Mouse (Mus musculus) limb, embryonic 12.5 days (tissue): ENCODE measurements around the gene Ugt1a7c. TPM values are rescaled to one million over a fixed set of nuclear protein-coding genes. Genes with fewer than 3 reads are reported as not detected.
A peak's percentile ranks its signal among the peaks of the same experiment; 100 is the strongest.
"Not testable (repeated sequence)": the region's sequence is repeated elsewhere in the genome, so short reads cannot be mapped to it uniquely, and the experiment has no call there.

Experiments used
- ATAC-seq: fragments of 200-750 bp; cut with Nextera tagmentation; 2 replicates; pipeline ENCODE4 v1.8.0; 2017; ENCODE audit warnings: low read depth, moderate TSS enrichment; ENCODE audit not compliant: insufficient number of reproducible peaks, insufficient read depth, low FRiP score, low TSS enrichment
- H3K27ac ChIP-seq: fragments of 300-500 bp; sonication (generic); 2 replicates; pipeline ENCODE4 v1.5.1; 2016; ENCODE audit warnings: mild to moderate bottlenecking, moderate library complexity
- H3K27me3 ChIP-seq: fragments of 300-500 bp; sonication (generic); 2 replicates; pipeline ENCODE4 v1.6.1; 2016; ENCODE audit warnings: mild to moderate bottlenecking, moderate library complexity
- H3K36me3 ChIP-seq: fragments of 300-500 bp; sonication (generic); 2 replicates; pipeline ENCODE4 v1.6.1; 2016; ENCODE audit warnings: mild to moderate bottlenecking, moderate library complexity
- H3K4me1 ChIP-seq: fragments of 300-500 bp; sonication (generic); replicated peaks from 2 replicates; pipeline ENCODE4 v1.6.1; 2016
- H3K4me2 ChIP-seq: fragments of 300-500 bp; sonication (generic); 2 replicates; pipeline ENCODE4 v1.6.1; 2016; ENCODE audit warnings: mild to moderate bottlenecking, moderate library complexity
- H3K4me3 ChIP-seq: fragments of 300-500 bp; sonication (generic); replicated peaks from 2 replicates; pipeline ENCODE4 v1.5.1; 2016; ENCODE audit warnings: mild to moderate bottlenecking
- H3K9ac ChIP-seq: fragments of 300-500 bp; sonication (generic); replicated peaks from 2 replicates; pipeline ENCODE4 v1.6.1; 2016; ENCODE audit warnings: mild to moderate bottlenecking, moderate library complexity
- H3K9me3 ChIP-seq: fragments of 300-500 bp; sonication (generic); 2 replicates; pipeline ENCODE4 v1.6.1; 2016; ENCODE audit warnings: mild to moderate bottlenecking, moderate library complexity
- WGBS: fragments of 180-500 bp; shearing (Covaris S2); methylation state at CpG from one replicate; pipeline ENCODE4 v1.1.7; 2016; 5-methylcytosine and 5-hydroxymethylcytosine counted together
- polyA plus RNA-seq: library from polyadenylated mRNA; unstranded; fragments of >200 nt; fragmentation: Nextera tagmentation; extraction: Ambion mirVana; gene quantifications from 2 replicates; pipeline ENCODE4 v1.2.1, GENCODE M21; 2016

Ugt1a7c gene
- polyA plus RNA-seq, 1 experiment from 2014 or later, result 0.54 TPM

DNA sequence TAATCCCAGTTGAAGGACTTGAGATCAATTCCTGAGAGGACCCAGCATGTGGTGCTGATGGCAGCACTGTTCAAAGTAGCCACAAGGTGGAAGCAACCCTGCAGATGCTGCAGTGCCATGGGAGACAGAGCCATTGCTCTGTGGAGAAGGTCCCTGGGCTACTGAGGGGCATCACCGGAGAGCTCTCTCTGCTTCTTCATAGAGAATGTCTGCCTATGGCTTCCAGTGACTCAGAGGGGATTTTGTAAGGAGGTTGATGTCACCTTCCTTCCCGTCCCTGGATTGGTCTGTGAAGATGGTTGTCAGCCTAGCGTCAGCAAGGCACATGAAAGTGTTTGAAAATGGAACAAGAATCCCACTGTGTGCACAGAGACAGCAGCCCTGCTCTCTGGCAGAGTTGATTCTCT is 589 bp upstream of the Ugt1a7c start:
- ATAC-seq, H3K36me3 ChIP-seq, H3K27me3 ChIP-seq, H3K4me2 ChIP-seq, H3K9ac ChIP-seq, H3K9me3 ChIP-seq, H3K4me3 ChIP-seq: not testable (repeated sequence)
- 76% methylated on average over 3 of the region's 3 CpGs for WGBS
- H3K4me1 ChIP-seq, result peaks cover 13% of the 10 kb centered on the region
- H3K27ac ChIP-seq, result 0 out of 2 replicates have a peak overlapping the region, but pooled peaks have one; percentile 83

GRCm38 (mm10) chr1:88098546-88098945 is 3.7 kb downstream of the Ugt1a7c start:
- not testable (repeated sequence) for H3K36me3 ChIP-seq, H3K9me3 ChIP-seq, H3K27me3 ChIP-seq, H3K4me3 ChIP-seq, H3K4me2 ChIP-seq, H3K9ac ChIP-seq, ATAC-seq, H3K27ac ChIP-seq
- H3K4me1 ChIP-seq, result peaks cover 13% of the 10 kb centered on the region
- 91% methylated on average over 3 of the region's 3 CpGs for whole genome bisulfite sequencing

DNA sequence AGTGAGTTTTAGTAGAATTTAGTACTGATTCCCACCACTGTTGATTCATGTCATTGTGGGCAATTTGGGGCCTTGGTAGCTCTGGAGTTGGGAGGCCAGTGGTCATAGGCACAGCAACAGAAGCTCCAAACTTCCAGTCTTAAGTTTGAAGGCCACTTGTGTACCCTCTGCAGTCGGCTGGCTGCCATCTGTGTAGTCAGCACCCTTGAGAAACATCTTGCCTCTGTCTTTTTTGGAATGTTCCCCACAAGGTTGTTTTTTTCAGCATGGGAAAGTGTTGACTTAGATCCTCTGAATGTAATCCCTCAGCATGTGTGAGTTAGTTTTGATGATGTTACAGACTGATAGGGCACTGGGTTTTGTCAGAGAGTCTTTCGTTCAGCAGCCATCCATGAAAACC is 4.8 kb downstream of the Ugt1a7c start:
- H3K4me3 ChIP-seq, H3K36me3 ChIP-seq, H3K9ac ChIP-seq, H3K27ac ChIP-seq, H3K9me3 ChIP-seq, H3K4me2 ChIP-seq, H3K27me3 ChIP-seq, ATAC-seq: not testable (repeated sequence)
- WGBS, result 84% methylated on average over 2 of the region's 2 CpGs
- H3K4me1 ChIP-seq, result peaks cover 11% of the 10 kb centered on the region

DNA sequence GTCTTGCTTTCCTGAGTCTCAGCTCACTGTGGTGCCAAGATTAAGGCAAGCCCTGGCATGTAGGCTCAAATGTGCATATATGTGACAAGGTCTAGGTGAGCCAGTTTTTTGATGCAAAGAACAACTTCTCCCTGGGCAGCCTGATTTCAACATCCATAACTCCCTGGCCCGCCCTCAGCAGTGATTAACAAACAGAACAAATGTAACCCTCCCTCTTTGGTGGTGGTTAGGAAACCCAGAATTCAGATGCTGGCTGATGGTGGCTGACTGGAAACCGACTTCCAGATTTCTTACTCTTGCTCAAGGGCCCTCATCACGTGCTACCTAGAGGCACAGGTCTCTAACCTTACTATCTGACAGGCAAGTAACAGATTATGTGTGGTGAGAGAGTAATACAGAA is 8.2 kb downstream of the Ugt1a7c start, which contains the start of gene Ugt1a6b:
Gene Ugt1a6b, plus strand, starts transcription at position 234 of the 400 bp plus-strand sequence.
- H3K4me3 ChIP-seq, H3K27ac ChIP-seq, ATAC-seq, H3K9me3 ChIP-seq, H3K27me3 ChIP-seq, H3K4me2 ChIP-seq, H3K4me1 ChIP-seq, H3K36me3 ChIP-seq, H3K9ac ChIP-seq: not testable (repeated sequence)
- 63% methylated on average over 3 of the region's 3 CpGs for WGBS

DNA sequence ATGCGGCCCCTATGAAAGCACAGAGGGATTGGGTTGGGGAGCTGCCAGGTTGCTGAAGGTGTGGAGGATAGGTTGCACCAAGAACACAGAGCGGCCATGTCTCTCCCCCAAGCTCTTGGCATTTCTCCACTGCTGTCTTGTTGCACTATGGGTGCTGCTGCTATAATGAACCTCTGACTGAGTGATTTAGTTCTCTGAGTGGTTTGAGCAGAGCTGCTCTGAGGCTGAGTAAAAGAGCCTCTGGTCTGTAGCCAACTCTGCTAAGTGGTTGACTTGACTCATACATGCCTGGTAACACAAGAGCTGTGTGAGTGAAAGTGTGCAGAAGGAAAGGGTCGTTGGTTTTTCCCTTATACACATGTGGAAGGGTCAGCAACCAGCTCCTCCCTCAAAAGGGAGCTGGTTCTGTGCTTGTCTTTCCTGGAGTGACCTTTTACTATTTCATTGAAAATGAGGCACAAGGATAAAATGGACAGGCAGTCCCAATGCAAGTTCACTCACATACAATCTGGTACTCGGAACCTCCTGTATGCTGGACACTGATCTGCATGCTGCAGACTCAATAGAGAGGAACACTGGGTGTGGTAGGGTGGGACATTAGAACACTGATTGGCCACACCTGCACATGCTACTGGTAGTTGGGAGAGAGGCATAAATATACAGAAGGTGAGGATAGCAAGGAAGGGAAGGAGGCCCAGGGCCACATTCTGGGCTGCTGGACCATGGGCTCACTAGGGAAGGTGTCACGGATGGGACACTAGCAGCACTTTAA is 9.0 kb downstream of the Ugt1a7c start:
- not testable (repeated sequence) for H3K27ac ChIP-seq, H3K27me3 ChIP-seq, H3K9ac ChIP-seq, ATAC-seq, H3K36me3 ChIP-seq, H3K4me3 ChIP-seq, H3K4me2 ChIP-seq, H3K9me3 ChIP-seq, H3K4me1 ChIP-seq
- WGBS, result 85% methylated on average over 5 of the region's 5 CpGs

DNA sequence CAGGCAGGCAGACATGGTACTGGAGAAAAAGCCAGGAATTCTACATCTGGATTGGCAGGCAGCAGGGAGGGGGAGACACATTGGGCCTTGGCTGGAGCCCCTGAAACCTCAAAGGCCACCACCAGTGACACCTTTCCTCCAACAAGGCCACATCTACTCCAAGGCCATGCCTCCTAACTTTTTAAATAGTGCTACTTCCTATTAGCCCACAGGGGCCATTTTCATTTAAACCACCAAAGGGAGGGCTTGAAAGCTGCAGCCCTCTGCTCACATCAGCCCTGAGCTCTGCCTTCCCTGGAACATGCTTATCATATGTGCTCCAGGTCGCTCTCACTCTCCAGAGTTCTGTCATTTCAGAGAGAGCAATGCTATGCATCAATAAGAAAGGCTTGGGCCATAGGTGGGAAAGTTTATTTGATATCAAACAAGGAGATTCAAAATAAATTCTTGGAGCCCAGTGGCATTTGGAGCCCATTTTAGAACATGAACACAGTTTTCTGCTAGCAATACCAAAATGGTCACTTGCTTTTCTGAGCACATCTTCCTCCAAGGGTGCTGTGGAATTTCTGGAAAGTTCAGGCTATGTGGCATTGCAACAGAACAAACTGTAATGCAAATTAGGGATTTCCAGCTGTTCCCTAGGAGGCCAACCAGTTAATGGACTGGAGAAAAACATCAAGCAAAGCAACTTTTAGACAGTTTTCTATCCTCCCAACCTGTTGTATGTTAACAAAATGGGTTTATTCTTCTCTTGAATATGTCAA is 10.0 kb downstream of the Ugt1a7c start:
- Histone ChIP-seq H3K4me1 (no peaks in the 10 kb centered on the region), H3K36me3 (no peaks in the 10 kb centered on the region), H3K4me3 (no peak overlapping the region), H3K9me3 (no peaks in the 10 kb centered on the region), H3K9ac (no peak overlapping the region), H3K27me3 (no peaks in the 10 kb centered on the region), H3K4me2 (no peak overlapping the region), H3K27ac (no peak overlapping the region)
- 82% methylated on average over 1 of the region's 1 CpGs for WGBS
- ATAC-seq, result no peak

DNA sequence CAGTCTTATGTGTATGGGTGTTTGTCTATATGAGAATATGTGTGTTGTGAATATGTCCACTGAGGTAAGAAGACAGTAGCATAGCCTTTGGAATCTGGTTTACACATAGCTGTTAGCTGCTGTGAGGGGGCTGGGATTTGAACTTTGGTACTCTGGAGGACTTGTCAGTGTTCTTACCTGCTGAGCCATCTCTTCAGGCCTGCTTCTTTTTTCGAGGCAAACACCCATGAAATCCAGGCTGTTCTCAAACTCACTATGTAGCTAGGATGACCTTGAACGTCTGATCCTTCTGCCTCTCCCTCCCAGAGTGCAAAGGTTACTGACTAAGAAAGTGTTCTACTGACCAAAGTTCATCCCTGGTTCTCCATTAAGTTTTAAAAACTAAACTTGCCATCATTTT is 10.8 kb downstream of the Ugt1a7c start:
- H3K9me3 ChIP-seq, result no peaks in the 10 kb centered on the region
- H3K9ac ChIP-seq, result no peak overlapping the region
- H3K4me3 ChIP-seq, result no peak overlapping the region
- H3K27ac ChIP-seq, result no peak overlapping the region
- H3K27me3 ChIP-seq, result no peaks in the 10 kb centered on the region
- no peak for ATAC-seq
- no peaks in the 10 kb centered on the region for H3K4me1 ChIP-seq
- 68% methylated on average over 2 of the region's 2 CpGs for WGBS
- no peak overlapping the region for H3K4me2 ChIP-seq
- no peaks in the 10 kb centered on the region for H3K36me3 ChIP-seq

DNA sequence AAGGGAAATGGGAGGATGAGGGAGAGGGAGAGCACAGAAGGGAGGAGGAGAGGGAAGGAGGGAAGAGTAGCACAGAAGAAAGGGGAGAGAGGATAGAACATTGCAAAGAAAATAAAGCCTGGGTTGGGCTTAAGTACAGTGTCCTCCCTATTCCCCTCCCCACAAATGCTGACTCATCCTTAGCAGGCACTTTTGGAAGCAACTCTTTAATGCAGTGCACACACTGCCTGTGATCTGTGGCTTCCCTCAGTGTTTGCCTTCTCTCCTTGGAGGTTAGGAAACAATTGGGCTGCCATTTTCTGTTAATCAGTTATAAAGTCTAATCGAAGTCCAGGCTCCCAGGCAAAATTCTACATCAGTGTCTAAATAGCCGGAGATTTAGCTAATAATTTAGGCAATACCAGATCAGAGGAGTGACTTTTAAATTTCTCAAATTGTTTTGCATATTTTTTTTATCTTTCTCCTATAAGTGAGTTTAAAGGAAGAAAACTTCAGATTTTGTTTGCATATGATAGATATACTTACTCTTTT is 14.2 kb downstream of the Ugt1a7c start:
- H3K4me2 ChIP-seq, ATAC-seq, H3K4me3 ChIP-seq, H3K9me3 ChIP-seq, H3K27ac ChIP-seq, H3K9ac ChIP-seq, H3K27me3 ChIP-seq, H3K36me3 ChIP-seq, H3K4me1 ChIP-seq: not testable (repeated sequence)
- 85% methylated on average over 2 of the region's 2 CpGs for WGBS

- H3K4me2 ChIP-seq, H3K27ac ChIP-seq, H3K27me3 ChIP-seq, H3K9ac ChIP-seq, H3K4me1 ChIP-seq, H3K9me3 ChIP-seq, H3K4me3 ChIP-seq, H3K36me3 ChIP-seq, ATAC-seq: not testable (repeated sequence)
- WGBS, result 76% methylated on average over 2 of the region's 2 CpGs
Observed at GRCm38 (mm10) chr1:88109604-88110003, 14.7 kb downstream of the Ugt1a7c start.

GRCm38 (mm10) chr1:88112769-88113168 is 17.9 kb downstream of the Ugt1a7c start:
- H3K9me3 ChIP-seq, H3K4me3 ChIP-seq, H3K36me3 ChIP-seq, H3K27me3 ChIP-seq, ATAC-seq, H3K4me1 ChIP-seq, H3K9ac ChIP-seq, H3K4me2 ChIP-seq, H3K27ac ChIP-seq: not testable (repeated sequence)
- 90% methylated on average over 6 of the region's 6 CpGs for WGBS

DNA sequence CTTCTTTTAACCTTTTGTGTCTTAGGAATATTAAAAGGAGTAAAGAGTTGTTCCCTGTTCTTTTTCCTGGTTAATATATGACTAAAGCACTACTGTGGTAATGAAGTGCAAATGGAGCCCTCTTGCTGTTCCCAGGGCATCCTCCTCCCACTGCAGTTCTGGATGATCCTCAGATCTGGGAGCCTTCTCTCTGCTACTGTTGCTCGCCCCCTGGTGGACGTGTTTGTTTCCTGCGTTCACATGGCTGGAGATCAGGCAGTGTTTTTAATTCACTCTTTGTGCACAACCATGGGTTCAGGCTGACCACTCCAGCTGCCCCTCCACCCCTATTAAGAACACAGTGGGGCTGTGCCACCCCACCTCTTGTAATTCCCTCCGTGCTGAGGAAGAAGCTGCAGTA is 25.7 kb downstream of the Ugt1a7c start:
- not testable (repeated sequence) for H3K4me3 ChIP-seq, ATAC-seq, H3K27me3 ChIP-seq, H3K4me2 ChIP-seq, H3K36me3 ChIP-seq, H3K9me3 ChIP-seq, H3K4me1 ChIP-seq, H3K27ac ChIP-seq, H3K9ac ChIP-seq
- 20% methylated on average over 3 of the region's 4 CpGs for WGBS
